Mouse (Mus musculus) forebrain, embryonic 10.5 days (tissue): ENCODE measurements around the gene Tnfsf10. TPM values are rescaled to one million over a fixed set of nuclear protein-coding genes. Genes with fewer than 3 reads are reported as not detected.

Experiments used
- DNase-seq: peaks from one replicate; pipeline ENCODE4 v3.0.0-alpha.2; 2017; ENCODE audit warnings: low spot score; ENCODE audit errors: extremely low spot score
- H3K27ac ChIP-seq: fragments of 300-500 bp; sonication (generic); 2 replicates; pipeline ENCODE4 v1.5.1; 2016; ENCODE audit warnings: mild to moderate bottlenecking
- H3K27me3 ChIP-seq: fragments of 300-500 bp; sonication (generic); 2 replicates; pipeline ENCODE4 v1.6.1; 2016; ENCODE audit warnings: mild to moderate bottlenecking; ENCODE audit not compliant: poor library complexity, severe bottlenecking
- H3K36me3 ChIP-seq: fragments of 300-500 bp; sonication (generic); replicated peaks from 2 replicates; pipeline ENCODE4 v1.6.1; 2016; ENCODE audit warnings: mild to moderate bottlenecking, moderate library complexity
- H3K4me1 ChIP-seq: fragments of 300-500 bp; sonication (generic); 2 replicates; pipeline ENCODE4 v1.6.1; 2016
- H3K4me3 ChIP-seq: fragments of 300-500 bp; sonication (generic); 2 replicates; pipeline ENCODE4 v1.5.1; 2016; ENCODE audit warnings: mild to moderate bottlenecking, moderate library complexity
- H3K9me3 ChIP-seq: fragments of 300-500 bp; sonication (generic); 2 replicates; pipeline ENCODE4 v1.6.1; 2016; ENCODE audit warnings: mild to moderate bottlenecking, moderate library complexity
- WGBS: fragments of 180-500 bp; shearing (Covaris S2); methylation state at CpG from one replicate; pipeline ENCODE4 v1.1.7; 2016; 5-methylcytosine and 5-hydroxymethylcytosine counted together
- polyA plus RNA-seq: library from polyadenylated mRNA; unstranded; fragments of >200 nt; fragmentation: Nextera tagmentation; extraction: Ambion mirVana; gene quantifications from 2 replicates; pipeline ENCODE4 v1.2.1, GENCODE M21; 2016

The Tnfsf10 gene
- polyA plus RNA-seq, 1 experiment from 2014 or later = not detected

DNA sequence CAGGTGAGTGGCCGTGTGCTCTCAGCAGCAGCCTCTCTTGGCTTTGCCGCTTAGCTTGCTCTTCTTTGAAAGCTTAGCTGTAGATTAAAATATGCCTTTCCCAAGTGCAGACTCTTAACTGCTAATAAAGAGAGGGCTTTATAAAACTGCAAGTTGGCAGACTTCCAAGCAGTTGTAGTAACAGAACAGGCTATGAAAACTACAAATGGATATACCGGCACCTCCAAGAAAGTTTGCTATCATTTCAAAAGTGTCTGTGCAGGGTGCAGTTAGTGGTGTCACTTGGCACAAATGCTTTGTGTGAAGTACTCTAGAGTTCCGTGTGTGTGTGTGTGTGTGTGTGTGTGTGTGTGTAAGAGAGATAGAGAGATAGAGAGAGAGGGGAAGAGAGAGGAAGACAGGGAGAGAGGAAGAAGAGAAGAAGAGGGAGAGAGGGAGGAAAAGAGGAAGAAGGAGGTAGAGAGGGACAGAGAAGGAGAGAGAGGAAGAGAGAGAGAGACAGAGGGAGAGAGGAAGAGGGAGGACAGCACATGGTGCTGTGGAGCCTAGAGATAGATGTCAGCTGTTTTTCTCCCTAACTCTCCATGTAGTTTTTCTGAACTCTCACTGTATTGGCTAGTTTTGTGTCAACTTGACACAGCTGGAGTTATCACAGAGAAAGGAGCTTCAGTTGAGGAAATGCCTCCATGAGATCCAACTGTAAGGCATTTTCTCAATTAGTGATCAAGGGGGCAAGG, 628 bp downstream of the Tnfsf10 start:
- Histone ChIP-seq H3K4me1 (no peaks in the 10 kb centered on the region), H3K27me3 (no peaks in the 10 kb centered on the region), H3K9me3 (no peaks in the 10 kb centered on the region), H3K4me3 (no peak overlapping the region), H3K27ac (no peak overlapping the region), H3K36me3 (no peaks in the 10 kb centered on the region)
- WGBS = 84% methylated on average over 4 of the region's 4 CpGs
- DNase-seq = no peak

DNA sequence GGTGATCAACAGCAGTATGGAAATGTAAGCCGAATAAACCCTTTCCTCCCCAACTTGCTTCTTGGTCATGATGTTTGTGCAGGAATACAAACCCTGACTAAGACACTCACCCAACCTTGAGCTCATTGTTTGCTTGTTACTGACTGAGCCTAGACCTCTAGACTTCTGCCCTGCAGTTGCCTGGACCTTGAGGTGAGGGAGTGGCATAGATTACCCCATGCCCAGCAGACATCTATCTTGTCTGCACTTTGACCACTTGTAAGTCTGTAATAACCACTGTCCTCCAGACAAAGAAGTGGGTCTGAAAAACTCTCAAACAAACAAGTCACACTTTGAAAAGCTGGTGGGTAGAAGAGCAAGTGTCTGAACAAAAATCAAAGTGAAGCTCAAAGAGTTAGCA, 2.8 kb downstream of the Tnfsf10 start:
- WGBS = no CpG with 5 or more reads among the region's 1 CpGs
- no peak overlapping the region for H3K27ac ChIP-seq
- H3K27me3 ChIP-seq = no peaks in the 10 kb centered on the region
- no peaks in the 10 kb centered on the region for H3K4me1 ChIP-seq
- H3K9me3 ChIP-seq = no peaks in the 10 kb centered on the region
- DNase-seq = no peak
- no peaks in the 10 kb centered on the region for H3K36me3 ChIP-seq
- no peak overlapping the region for H3K4me3 ChIP-seq

DNA sequence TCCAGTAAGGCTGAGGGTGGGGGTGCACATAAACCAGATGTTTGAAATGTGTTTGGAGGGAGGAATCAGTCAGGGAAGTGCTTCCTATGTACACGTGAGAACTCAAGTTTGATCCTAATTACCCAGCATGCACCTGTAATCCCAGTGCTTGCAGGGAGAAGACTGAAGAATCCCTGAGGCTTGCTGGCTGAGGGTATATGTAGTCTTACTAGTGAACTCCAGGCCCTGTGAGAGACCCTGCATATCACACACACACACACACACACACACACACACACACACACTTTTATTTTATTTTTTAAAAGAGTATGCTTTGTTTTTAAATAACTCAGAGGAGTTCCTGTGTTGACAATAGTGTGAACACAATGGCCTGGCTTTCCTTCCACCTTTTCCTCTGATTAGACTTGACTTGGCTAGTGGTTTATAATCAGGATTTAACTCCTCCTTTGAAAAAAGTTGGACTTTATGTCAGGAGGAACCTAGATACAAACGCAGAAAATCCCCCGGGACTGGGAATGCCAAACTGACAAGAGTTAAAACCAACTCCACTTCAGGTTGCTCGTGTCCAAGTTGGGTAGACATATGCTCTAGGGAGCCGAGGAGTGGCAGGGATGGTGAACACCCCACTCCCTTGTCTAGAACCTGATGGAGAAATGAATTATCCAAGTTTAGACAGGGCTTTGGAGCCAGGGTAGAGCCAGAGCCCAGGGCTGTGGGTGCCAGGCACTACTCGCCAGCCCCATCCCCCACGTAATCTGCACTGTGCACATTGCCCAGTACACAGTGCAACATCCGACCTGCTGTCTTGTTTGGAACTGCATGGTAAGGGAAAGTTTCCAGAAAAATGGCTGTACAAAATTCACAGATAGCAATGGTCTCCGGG, 4.0 kb downstream of the Tnfsf10 start:
- Histone ChIP-seq H3K27ac (no peak overlapping the region), H3K4me1 (no peaks in the 10 kb centered on the region), H3K36me3 (no peaks in the 10 kb centered on the region), H3K27me3 (no peaks in the 10 kb centered on the region), H3K4me3 (no peak overlapping the region), H3K9me3 (no peaks in the 10 kb centered on the region)
- DNase-seq = no peak
- 84% methylated on average over 9 of the region's 9 CpGs for WGBS

- H3K27ac ChIP-seq = no peak overlapping the region
- H3K36me3 ChIP-seq = no peaks in the 10 kb centered on the region
- H3K4me1 ChIP-seq = no peaks in the 10 kb centered on the region
- DNase-seq = no peak
- no peaks in the 10 kb centered on the region for H3K9me3 ChIP-seq
- H3K27me3 ChIP-seq = no peaks in the 10 kb centered on the region
- H3K4me3 ChIP-seq = no peak overlapping the region
- 91% methylated on average over 9 of the region's 9 CpGs for WGBS
Measured at GRCm38 (mm10) chr3:27322591-27322990, 5.8 kb downstream of the Tnfsf10 start.

DNA sequence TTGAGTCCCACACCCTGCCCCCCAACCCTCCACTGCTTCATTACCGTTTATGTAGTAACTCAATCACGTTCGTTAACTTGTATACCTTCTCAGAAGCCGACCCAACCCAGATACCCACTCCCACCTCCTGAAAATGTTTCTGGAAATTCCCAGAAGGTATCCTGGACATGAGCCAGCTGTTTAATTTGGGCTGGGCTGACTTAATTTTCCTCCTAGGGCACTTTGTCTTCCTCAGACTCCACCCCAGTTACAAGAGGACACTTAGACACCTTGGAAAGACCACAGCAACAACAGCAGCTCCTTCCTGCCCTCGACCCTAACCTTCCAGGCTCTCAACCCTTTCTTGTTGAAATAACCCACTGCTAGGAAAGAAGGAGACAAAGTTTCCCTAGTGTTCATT, 6.7 kb downstream of the Tnfsf10 start:
- WGBS = 83% methylated on average over 5 of the region's 5 CpGs
- no peaks in the 10 kb centered on the region for H3K36me3 ChIP-seq
- no peaks in the 10 kb centered on the region for H3K9me3 ChIP-seq
- DNase-seq = no peak
- no peaks in the 10 kb centered on the region for H3K27me3 ChIP-seq
- H3K27ac ChIP-seq = no peak overlapping the region
- no peak overlapping the region for H3K4me3 ChIP-seq
- H3K4me1 ChIP-seq = no peaks in the 10 kb centered on the region

DNA sequence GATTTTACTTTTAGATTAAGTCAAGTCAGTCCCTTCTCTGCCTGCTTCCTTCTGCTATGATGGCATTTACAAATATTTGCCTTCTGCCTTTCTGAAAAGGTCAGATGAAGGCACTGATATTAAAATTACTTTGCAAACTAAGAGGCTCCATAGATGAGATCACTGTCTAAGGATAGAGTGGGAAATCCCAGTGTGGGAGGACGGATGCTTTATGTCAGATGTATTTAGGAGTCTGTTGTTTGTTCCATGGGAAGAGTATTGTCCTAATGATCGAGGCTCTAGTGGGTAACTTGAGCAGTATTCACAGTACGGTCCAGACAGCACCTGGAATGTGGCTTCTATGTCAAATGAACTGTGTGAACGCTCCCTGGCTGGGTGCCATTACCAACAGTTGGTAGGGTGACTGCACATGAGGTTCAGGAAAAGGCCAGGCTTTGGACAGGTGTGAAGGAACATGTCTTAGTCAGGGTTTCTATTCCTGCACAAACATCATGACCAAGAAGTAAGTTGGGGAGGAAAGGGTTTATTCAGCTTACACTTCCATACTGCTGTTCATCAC, 9.9 kb downstream of the Tnfsf10 start:
- no peak for DNase-seq
- Histone ChIP-seq H3K4me1 (no peaks in the 10 kb centered on the region), H3K27ac (no peak overlapping the region), H3K9me3 (no peaks in the 10 kb centered on the region), H3K27me3 (no peaks in the 10 kb centered on the region), H3K36me3 (no peaks in the 10 kb centered on the region), H3K4me3 (no peak overlapping the region)
- 86% methylated on average over 4 of the region's 4 CpGs for WGBS

DNA sequence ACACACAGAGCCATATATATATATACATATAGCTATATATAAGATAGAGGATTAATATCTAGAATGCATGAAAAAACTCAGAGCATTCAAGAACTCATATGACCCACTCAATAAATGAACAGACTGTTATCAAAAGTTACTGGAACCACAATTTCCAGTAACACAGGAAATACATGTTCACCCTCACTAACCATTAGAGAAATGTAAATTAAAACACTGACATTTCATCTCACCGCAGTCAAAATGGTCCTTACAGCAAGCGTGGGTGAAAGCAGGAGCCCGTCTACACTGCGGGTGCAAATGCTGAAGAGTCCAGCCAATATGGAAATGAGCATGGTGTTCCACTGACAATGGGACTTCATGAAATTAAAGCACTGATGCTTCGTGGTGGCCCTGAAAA, 13.9 kb downstream of the Tnfsf10 start:
- no peak overlapping the region for H3K27ac ChIP-seq
- 94% methylated on average over 5 of the region's 5 CpGs for WGBS
- no peaks in the 10 kb centered on the region for H3K4me1 ChIP-seq
- no peak for DNase-seq
- H3K9me3 ChIP-seq = no peaks in the 10 kb centered on the region
- H3K36me3 ChIP-seq = no peaks in the 10 kb centered on the region
- H3K4me3 ChIP-seq = no peak overlapping the region
- no peaks in the 10 kb centered on the region for H3K27me3 ChIP-seq

DNA sequence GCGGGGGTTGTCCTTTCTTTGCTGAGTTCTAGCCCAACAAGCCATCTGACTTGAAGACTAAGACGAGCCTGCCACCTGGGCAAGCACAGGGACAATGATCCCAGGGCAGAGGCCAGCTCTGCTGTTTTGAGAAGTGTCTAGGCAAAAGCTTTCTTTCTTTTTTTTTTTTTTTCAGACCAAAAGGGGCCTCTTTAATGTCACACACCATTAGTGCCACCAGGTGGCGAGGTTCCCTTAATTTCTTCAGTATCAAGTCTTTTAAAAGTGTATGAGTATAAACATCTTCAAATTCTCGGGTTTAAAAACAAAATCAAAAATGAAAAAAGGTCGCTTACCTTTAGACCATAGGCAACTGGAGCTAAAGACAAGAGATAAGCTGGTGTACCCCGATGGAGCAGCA, 21.6 kb downstream of the Tnfsf10 start:
- no peak for DNase-seq
- no peaks in the 10 kb centered on the region for H3K36me3 ChIP-seq
- H3K4me1 ChIP-seq = no peaks in the 10 kb centered on the region
- H3K4me3 ChIP-seq = no peak overlapping the region
- H3K27ac ChIP-seq = no peak overlapping the region
- H3K9me3 ChIP-seq = no peaks in the 10 kb centered on the region
- 33% methylated on average over 6 of the region's 6 CpGs for WGBS
- no peaks in the 10 kb centered on the region for H3K27me3 ChIP-seq

DNA sequence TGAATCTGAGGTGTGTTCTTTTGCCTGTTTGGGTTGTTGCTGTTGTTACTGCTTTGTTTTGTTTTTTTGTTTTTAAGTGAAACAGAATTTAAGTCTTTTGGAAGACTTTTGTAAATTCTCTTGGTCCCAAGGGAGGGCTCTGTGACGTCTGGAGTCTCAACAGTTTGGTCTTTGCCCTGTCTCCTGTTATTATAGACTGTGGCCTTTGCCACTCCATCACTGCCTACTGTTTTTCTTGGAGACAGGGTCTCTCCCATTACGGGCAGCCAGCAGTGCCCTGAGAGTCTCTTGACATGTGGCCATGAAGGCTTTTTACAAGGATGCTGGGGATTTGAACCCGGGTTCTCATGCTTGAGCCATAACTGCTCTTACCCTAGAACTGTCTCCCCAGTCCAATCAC, 22.1 kb downstream of the Tnfsf10 start:
- Histone ChIP-seq H3K9me3 (no peaks in the 10 kb centered on the region), H3K27me3 (no peaks in the 10 kb centered on the region), H3K27ac (no peak overlapping the region), H3K36me3 (no peaks in the 10 kb centered on the region), H3K4me1 (no peaks in the 10 kb centered on the region), H3K4me3 (no peak overlapping the region)
- 79% methylated on average over 3 of the region's 3 CpGs for WGBS
- DNase-seq = no peak

GRCm38 (mm10) chr3:27340757-27341156, 23.9 kb downstream of the Tnfsf10 start:
- no peak overlapping the region for H3K27ac ChIP-seq
- H3K27me3 ChIP-seq = no peaks in the 10 kb centered on the region
- H3K36me3 ChIP-seq = no peaks in the 10 kb centered on the region
- H3K4me3 ChIP-seq = no peak overlapping the region
- H3K9me3 ChIP-seq = no peaks in the 10 kb centered on the region
- 84% methylated on average over 5 of the region's 5 CpGs for WGBS
- no peak for DNase-seq
- no peaks in the 10 kb centered on the region for H3K4me1 ChIP-seq

- H3K4me1 ChIP-seq = no peaks in the 10 kb centered on the region
- H3K4me3 ChIP-seq = no peak overlapping the region
- no peak overlapping the region for H3K27ac ChIP-seq
- H3K9me3 ChIP-seq = no peaks in the 10 kb centered on the region
- H3K36me3 ChIP-seq = no peaks in the 10 kb centered on the region
- WGBS = 78% methylated on average over 6 of the region's 6 CpGs
- H3K27me3 ChIP-seq = no peaks in the 10 kb centered on the region
- DNase-seq = no peak
Measured at GRCm38 (mm10) chr3:27342462-27342861, 25.6 kb downstream of the Tnfsf10 start.

DNA sequence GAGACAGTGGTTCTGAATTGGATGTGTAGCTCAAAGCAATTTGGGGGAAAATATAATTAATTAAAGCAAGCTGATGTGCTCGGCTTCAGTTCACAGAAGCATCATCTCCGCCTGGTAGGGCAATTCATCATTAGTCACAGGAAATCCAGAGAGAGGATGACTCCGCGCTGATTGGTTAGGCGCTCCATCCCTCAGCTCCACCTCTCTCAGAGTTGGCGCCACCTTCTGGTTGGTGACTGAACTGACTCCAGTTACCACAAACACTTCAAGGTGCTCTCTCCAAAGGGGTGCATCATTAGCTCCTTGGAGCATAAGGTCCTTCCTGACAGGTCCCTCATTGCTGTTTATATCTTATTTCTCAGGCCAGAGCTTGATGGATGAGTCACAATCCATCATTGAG, 28.7 kb downstream of the Tnfsf10 start:
- no peak overlapping the region for H3K4me3 ChIP-seq
- no peaks in the 10 kb centered on the region for H3K27me3 ChIP-seq
- H3K36me3 ChIP-seq = no peaks in the 10 kb centered on the region
- H3K27ac ChIP-seq = no peak overlapping the region
- DNase-seq = no peak
- H3K9me3 ChIP-seq = no peaks in the 10 kb centered on the region
- H3K4me1 ChIP-seq = no peaks in the 10 kb centered on the region
- 48% methylated on average over 6 of the region's 6 CpGs for WGBS

GRCm38 (mm10) chr3:27348462-27348861, 31.6 kb downstream of the Tnfsf10 start:
- Histone ChIP-seq H3K4me3 (no peak overlapping the region), H3K4me1 (no peaks in the 10 kb centered on the region), H3K27me3 (no peaks in the 10 kb centered on the region), H3K9me3 (no peaks in the 10 kb centered on the region), H3K36me3 (no peaks in the 10 kb centered on the region), H3K27ac (no peak overlapping the region)
- WGBS = 84% methylated on average over 5 of the region's 5 CpGs
- no peak for DNase-seq
